ENCODE assay signal across 23 mouse cellular contexts in genomic region chr12:34076981-34077380, GRCm38 (mm10).
A peak's percentile ranks its signal among the peaks of the same experiment; 100 is the strongest.
DNase-seq lines count a peak whose midpoint lies in the region; ATAC-seq and TF ChIP-seq lines count a peak whose summit lies in the region.
"Had no signal": no experiment of that assay in that cellular context is flagged by ENCODE, and none has a peak within 500 bp of the region (broad histone marks: within the 10 kb centered on the region; RNA-seq: fewer than 3 reads in every experiment).

No protein-coding gene starts in this region.

- peaks cover 14% of the 10 kb centered on the region for H3K4me1 ChIP-seq in limb, embryonic 12.5 days (replicated peaks)
- H3K4me1 ChIP-seq in limb, embryonic 10.5 days = peaks cover 4% of the 10 kb centered on the region; the same call in 1 of the 2 replicates
- H3K4me1 ChIP-seq in brown adipose tissue, adult 24 weeks (ENCODE audit: control insufficient read depth, insufficient read depth, insufficient read length, low read length) = no peaks in the 10 kb centered on the region; the same call in 1 of the 2 replicates
- H3K4me1 ChIP-seq in embryonic fibroblast, embryonic 13.5 days (ENCODE audit: control insufficient read depth, insufficient read depth, low read length) = peaks cover 2% of the 10 kb centered on the region; the same call in 1 of the 2 replicates
- 0 out of 2 replicates have a peak, but pooled peaks cover 9% of the 10 kb centered on the region for H3K4me1 ChIP-seq in limb, embryonic 14.5 days (ENCODE audit: control insufficient read depth, insufficient read depth, low read length)
- H3K4me1 ChIP-seq: embryonic facial prominence, embryonic 10.5 days; embryonic facial prominence, embryonic 12.5 days; forebrain, embryonic 10.5 days; forebrain, embryonic 12.5 days had no signal

- TF ChIP-seq POLR2A in embryonic fibroblast, embryonic 13.5 days (IDR thresholded peaks at IDR 0.05; ENCODE audit: low read depth, low read length) = no peak
- no peak for TF ChIP-seq POLR2A in limb, embryonic 14.5 days (IDR thresholded peaks at IDR 0.05; ENCODE audit: borderline replicate concordance, extremely low read depth, insufficient read depth, insufficient read length)

- H3K36me3 ChIP-seq in limb, embryonic 12.5 days = no peaks in the 10 kb centered on the region
- no peaks in the 10 kb centered on the region for H3K36me3 ChIP-seq in limb, embryonic 10.5 days
- no peaks in the 10 kb centered on the region for H3K36me3 ChIP-seq in limb, embryonic 14.5 days (ENCODE audit: control insufficient read depth, insufficient read depth, low read length)
- H3K36me3 ChIP-seq: embryonic facial prominence, embryonic 10.5 days; embryonic facial prominence, embryonic 12.5 days; forebrain, embryonic 10.5 days; forebrain, embryonic 12.5 days had no signal

- H3K4me3 ChIP-seq in limb, embryonic 12.5 days (replicated peaks) = no peak overlapping the region
- no peak overlapping the region for H3K4me3 ChIP-seq in limb, embryonic 10.5 days
- H3K4me3 ChIP-seq in brown adipose tissue, adult 24 weeks (ENCODE audit: insufficient read depth, low read depth, low read length) = no peak overlapping the region
- H3K4me3 ChIP-seq in embryonic fibroblast, embryonic 13.5 days (ENCODE audit: insufficient read depth, low read length) = no peak overlapping the region
- H3K4me3 ChIP-seq in limb, embryonic 14.5 days (replicated peaks; ENCODE audit: low read length) = no peak overlapping the region
- H3K4me3 ChIP-seq: embryonic facial prominence, embryonic 10.5 days; embryonic facial prominence, embryonic 12.5 days; erythroblast, embryonic 14.5 days; forebrain, embryonic 10.5 days; forebrain, embryonic 12.5 days had no signal

- 51% methylated on average over 2 of the region's 2 CpGs for WGBS in limb, embryonic 12.5 days
- 91% methylated on average over 2 of the region's 2 CpGs for WGBS in limb, embryonic 10.5 days
- WGBS in limb, embryonic 14.5 days = 35% methylated on average over 2 of the region's 2 CpGs

- H3K4me2 ChIP-seq in limb, embryonic 12.5 days = no peak overlapping the region
- H3K4me2 ChIP-seq in limb, embryonic 14.5 days (replicated peaks; ENCODE audit: low read depth, low read length, severe bottlenecking) = no peak overlapping the region
- H3K4me2 ChIP-seq: embryonic facial prominence, embryonic 12.5 days; forebrain, embryonic 12.5 days had no signal

- H3K27me3 ChIP-seq in limb, embryonic 12.5 days = no peaks in the 10 kb centered on the region
- H3K27me3 ChIP-seq in limb, embryonic 10.5 days (ENCODE audit: low read depth, poor library complexity, severe bottlenecking) = no peaks in the 10 kb centered on the region
- no peaks in the 10 kb centered on the region for H3K27me3 ChIP-seq in limb, embryonic 14.5 days (ENCODE audit: control insufficient read depth, insufficient read depth, low read length)
- H3K27me3 ChIP-seq: embryonic facial prominence, embryonic 12.5 days; forebrain, embryonic 12.5 days had no signal

- H3K27ac ChIP-seq in limb, embryonic 12.5 days = 0 out of 2 replicates have a peak overlapping the region, but pooled peaks have one; percentile 17
- no peak overlapping the region for H3K27ac ChIP-seq in limb, embryonic 10.5 days
- 0 out of 2 replicates have a peak overlapping the region, but pooled peaks have one; percentile 21 for H3K27ac ChIP-seq in brown adipose tissue, adult 24 weeks (replicated peaks; ENCODE audit: low read depth, low read length)
- peak overlapping the region; percentile 93 for H3K27ac ChIP-seq in embryonic fibroblast, embryonic 13.5 days (ENCODE audit: insufficient read depth, low read length)
- no peak overlapping the region for H3K27ac ChIP-seq in limb, embryonic 14.5 days (replicated peaks; ENCODE audit: low read depth, low read length)
- H3K27ac ChIP-seq: embryonic facial prominence, embryonic 10.5 days; embryonic facial prominence, embryonic 12.5 days; forebrain, embryonic 10.5 days; forebrain, embryonic 12.5 days had no signal

- no peak for ATAC-seq in limb, embryonic 12.5 days (ENCODE audit: insufficient number of reproducible peaks, insufficient read depth, low FRiP score, low TSS enrichment, low read depth)
- peak; percentile 59; the same call in 1 of the 2 replicates for ATAC-seq in limb, embryonic 14.5 days (ENCODE audit: low FRiP score, low read depth)
- ATAC-seq: forebrain, embryonic 14.5 days; forebrain, embryonic 16.5 days had no signal

- DNase-seq in limb, embryonic 10.5 days (ENCODE audit: low spot score) = no peak
- DNase-seq in limb, embryonic 14.5 days (ENCODE audit: low spot score) = peak; percentile 27
- DNase-seq in right cerebral cortex, postnatal 36 days (ENCODE audit: low spot score in 2 of 2) = no peak
- no peak for DNase-seq in thymus, postnatal 25 days
- DNase-seq in natural killer cell, adult 2 months (ENCODE audit: low spot score in 2 of 2) = no peak
- DNase-seq: adrenal gland, adult 2 months; adrenal gland, postnatal 10 days; adrenal gland, postnatal 25 days; cerebellum, adult 11-12 months; cerebellum, adult 2 months; cerebellum, adult 9-10 months; cerebellum, postnatal 10 days; cerebellum, postnatal 25 days had no signal

- H3K9ac ChIP-seq in limb, embryonic 12.5 days (replicated peaks) = no peak overlapping the region
- no peak overlapping the region for H3K9ac ChIP-seq in limb, embryonic 14.5 days (ENCODE audit: low read depth, low read length, severe bottlenecking)
- H3K9ac ChIP-seq: embryonic facial prominence, embryonic 12.5 days; forebrain, embryonic 12.5 days had no signal

- H3K9me3 ChIP-seq in limb, embryonic 12.5 days = no peaks in the 10 kb centered on the region
- H3K9me3 ChIP-seq in limb, embryonic 10.5 days (replicated peaks) = no peaks in the 10 kb centered on the region
- no peaks in the 10 kb centered on the region for H3K9me3 ChIP-seq in limb, embryonic 14.5 days (ENCODE audit: control insufficient read depth, low read length)
- H3K9me3 ChIP-seq: embryonic facial prominence, embryonic 10.5 days; embryonic facial prominence, embryonic 12.5 days; forebrain, embryonic 10.5 days; forebrain, embryonic 12.5 days had no signal

- TF ChIP-seq CTCF in embryonic fibroblast, embryonic 13.5 days (IDR thresholded peaks at IDR 0.05; ENCODE audit: borderline replicate concordance, insufficient read depth, low read length) = no peak

Comparison
In these comparisons a context has a peak if more than half of its experiments do, and no peak if none do; other contexts are left out.
1. H3K27ac ChIP-seq: peak in limb, embryonic 12.5 days (single experiment), brown adipose tissue, adult 24 weeks (single experiment) and embryonic fibroblast, embryonic 13.5 days (single experiment); none in limb, embryonic 10.5 days (single experiment) and limb, embryonic 14.5 days (single experiment).